Mouse (Mus musculus): ENCODE results near the gene Tmem234. TPM values are rescaled to one million over a fixed set of nuclear protein-coding genes. Genes with fewer than 3 reads are reported as not detected.

Gene Tmem234
- polyA plus RNA-seq, 1 experiment = 94.0 TPM

- no peaks in the 10 kb centered on the region for H3K27me3 ChIP-seq (ENCODE audit: control insufficient read depth, insufficient read depth, low read length, poor library complexity, severe bottlenecking)
- H3K4me1 ChIP-seq (ENCODE audit: control insufficient read depth, insufficient read depth, low read length) = no peaks in the 10 kb centered on the region
- H3K9me3 ChIP-seq (replicated peaks; ENCODE audit: control insufficient read depth, insufficient read depth, low read length, poor library complexity, severe bottlenecking) = no peaks in the 10 kb centered on the region
- H3K4me3 ChIP-seq (ENCODE audit: low read depth, low read length) = peak overlapping the region; percentile 97
- peak overlapping the region; percentile 81 for H3K9ac ChIP-seq (ENCODE audit: low read depth, poor library complexity, severe bottlenecking)
- H3K27ac ChIP-seq (ENCODE audit: insufficient read depth, low read length) = no peak overlapping the region
- peaks cover 37% of the 10 kb centered on the region for H3K36me3 ChIP-seq (ENCODE audit: control insufficient read depth, insufficient read depth, low read length, poor library complexity, severe bottlenecking)
- TF ChIP-seq EP300 (IDR thresholded peaks at IDR 0.05; ENCODE audit: insufficient read depth, low read depth, low read length) (no peak), CTCF (IDR thresholded peaks at IDR 0.05; ENCODE audit: low read depth, low read length) (no peak), POLR2A (IDR thresholded peaks at IDR 0.05; ENCODE audit: insufficient read depth, low read length) (no peak)
Observed at GRCm38 (mm10) chr4:129640101-129640637, 39.7 kb downstream of the Tmem234 start.

GRCm38 (mm10) chr4:129640638-129641467, 40.4 kb downstream of the Tmem234 start, which contains the start of gene Txlna:
Txlna (minus strand) TSS chr4:129641065.
- Histone ChIP-seq H3K36me3 (ENCODE audit: control insufficient read depth, insufficient read depth, low read length, poor library complexity, severe bottlenecking) (peaks cover 37% of the 10 kb centered on the region), H3K9ac (ENCODE audit: low read depth, poor library complexity, severe bottlenecking) (peak within 1 kb of the TSS; percentile 81), H3K4me3 (ENCODE audit: low read depth, low read length) (peak within 1 kb of the TSS; percentile 97), H3K4me1 (ENCODE audit: control insufficient read depth, insufficient read depth, low read length) (no peaks in the 10 kb centered on the region), H3K27me3 (ENCODE audit: control insufficient read depth, insufficient read depth, low read length, poor library complexity, severe bottlenecking) (no peaks in the 10 kb centered on the region), H3K9me3 (replicated peaks; ENCODE audit: control insufficient read depth, insufficient read depth, low read length, poor library complexity, severe bottlenecking) (no peaks in the 10 kb centered on the region), H3K27ac (ENCODE audit: insufficient read depth, low read length) (peak within 1 kb of the TSS; percentile 60)
- TF ChIP-seq POLR2A (IDR thresholded peaks at IDR 0.05; ENCODE audit: insufficient read depth, low read length) (peak; percentile 81), EP300 (IDR thresholded peaks at IDR 0.05; ENCODE audit: insufficient read depth, low read depth, low read length) (0 out of 2 replicates have a peak, but pooled peaks have one; percentile 56), CTCF (IDR thresholded peaks at IDR 0.05; ENCODE audit: low read depth, low read length) (no peak)

- Histone ChIP-seq H3K9me3 (replicated peaks; ENCODE audit: control insufficient read depth, insufficient read depth, low read length, poor library complexity, severe bottlenecking) (no peaks in the 10 kb centered on the region), H3K4me1 (ENCODE audit: control insufficient read depth, insufficient read depth, low read length) (no peaks in the 10 kb centered on the region), H3K27me3 (ENCODE audit: control insufficient read depth, insufficient read depth, low read length, poor library complexity, severe bottlenecking) (no peaks in the 10 kb centered on the region), H3K4me3 (ENCODE audit: low read depth, low read length) (no peak overlapping the region), H3K27ac (ENCODE audit: insufficient read depth, low read length) (no peak overlapping the region), H3K9ac (ENCODE audit: low read depth, poor library complexity, severe bottlenecking) (no peak overlapping the region), H3K36me3 (ENCODE audit: control insufficient read depth, insufficient read depth, low read length, poor library complexity, severe bottlenecking) (peaks cover 33% of the 10 kb centered on the region)
- TF ChIP-seq EP300 (IDR thresholded peaks at IDR 0.05; ENCODE audit: insufficient read depth, low read depth, low read length) = no peak
- no peak for TF ChIP-seq CTCF (IDR thresholded peaks at IDR 0.05; ENCODE audit: low read depth, low read length)
- TF ChIP-seq POLR2A (IDR thresholded peaks at IDR 0.05; ENCODE audit: insufficient read depth, low read length) = no peak
Observed at GRCm38 (mm10) chr4:129641756-129642155, 41.3 kb downstream of the Tmem234 start.

- no peaks in the 10 kb centered on the region for H3K27me3 ChIP-seq (ENCODE audit: control insufficient read depth, insufficient read depth, low read length, poor library complexity, severe bottlenecking)
- no peak for TF ChIP-seq CTCF (IDR thresholded peaks at IDR 0.05; ENCODE audit: low read depth, low read length)
- TF ChIP-seq EP300 (IDR thresholded peaks at IDR 0.05; ENCODE audit: insufficient read depth, low read depth, low read length) = no peak
- no peak for TF ChIP-seq POLR2A (IDR thresholded peaks at IDR 0.05; ENCODE audit: insufficient read depth, low read length)
- H3K4me1 ChIP-seq (ENCODE audit: control insufficient read depth, insufficient read depth, low read length) = no peaks in the 10 kb centered on the region
- H3K36me3 ChIP-seq (ENCODE audit: control insufficient read depth, insufficient read depth, low read length, poor library complexity, severe bottlenecking) = peaks cover 33% of the 10 kb centered on the region
- no peak overlapping the region for H3K27ac ChIP-seq (ENCODE audit: insufficient read depth, low read length)
- H3K9me3 ChIP-seq (replicated peaks; ENCODE audit: control insufficient read depth, insufficient read depth, low read length, poor library complexity, severe bottlenecking) = no peaks in the 10 kb centered on the region
- no peak overlapping the region for H3K4me3 ChIP-seq (ENCODE audit: low read depth, low read length)
- no peak overlapping the region for H3K9ac ChIP-seq (ENCODE audit: low read depth, poor library complexity, severe bottlenecking)
Observed at GRCm38 (mm10) chr4:129645204-129645603, 44.7 kb downstream of the Tmem234 start.

GRCm38 (mm10) chr4:129648656-129649055, 48.2 kb downstream of the Tmem234 start:
- Histone ChIP-seq H3K36me3 (ENCODE audit: control insufficient read depth, insufficient read depth, low read length, poor library complexity, severe bottlenecking) (peaks cover 53% of the 10 kb centered on the region), H3K4me3 (ENCODE audit: low read depth, low read length) (no peak overlapping the region), H3K9ac (ENCODE audit: low read depth, poor library complexity, severe bottlenecking) (no peak overlapping the region)

DNA sequence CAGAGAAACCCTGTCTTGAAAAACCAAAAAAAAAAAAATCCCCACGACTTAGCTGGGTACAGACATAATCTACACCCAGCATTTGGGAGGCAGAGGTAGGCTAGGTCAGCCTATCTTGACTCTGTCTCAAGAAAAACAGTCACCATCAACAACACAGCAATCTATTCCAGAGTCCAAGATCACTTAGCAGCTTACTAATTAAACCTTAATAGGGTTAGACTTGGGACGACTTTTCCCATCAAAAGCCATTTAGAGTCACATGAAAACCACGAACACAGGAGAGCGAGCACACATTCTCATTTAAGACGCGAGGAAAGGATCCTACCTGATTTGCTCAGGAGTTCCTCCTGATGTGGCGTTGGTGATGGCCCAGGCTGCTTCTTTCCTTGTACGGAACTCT, 49.9 kb downstream of the Tmem234 start:
- TF ChIP-seq CTCF (IDR thresholded peaks at IDR 0.05; ENCODE audit: low read depth, low read length) = no peak
- no peak for TF ChIP-seq POLR2A (IDR thresholded peaks at IDR 0.05; ENCODE audit: insufficient read depth, low read length)
- TF ChIP-seq EP300 (IDR thresholded peaks at IDR 0.05; ENCODE audit: insufficient read depth, low read depth, low read length) = no peak
- Histone ChIP-seq H3K9ac (ENCODE audit: low read depth, poor library complexity, severe bottlenecking) (no peak overlapping the region), H3K36me3 (ENCODE audit: control insufficient read depth, insufficient read depth, low read length, poor library complexity, severe bottlenecking) (peaks cover 68% of the 10 kb centered on the region)

More at GRCm38 (mm10) chr4:129648656-129649055, 48.2 kb downstream of the Tmem234 start:
- no peaks in the 10 kb centered on the region for H3K9me3 ChIP-seq (replicated peaks; ENCODE audit: control insufficient read depth, insufficient read depth, low read length, poor library complexity, severe bottlenecking)
- H3K4me1 ChIP-seq (ENCODE audit: control insufficient read depth, insufficient read depth, low read length) = no peaks in the 10 kb centered on the region
- no peaks in the 10 kb centered on the region for H3K27me3 ChIP-seq (ENCODE audit: control insufficient read depth, insufficient read depth, low read length, poor library complexity, severe bottlenecking)
- TF ChIP-seq EP300 (IDR thresholded peaks at IDR 0.05; ENCODE audit: insufficient read depth, low read depth, low read length) = no peak
- no peak for TF ChIP-seq POLR2A (IDR thresholded peaks at IDR 0.05; ENCODE audit: insufficient read depth, low read length)
- no peak for TF ChIP-seq CTCF (IDR thresholded peaks at IDR 0.05; ENCODE audit: low read depth, low read length)
- no peak overlapping the region for H3K27ac ChIP-seq (ENCODE audit: insufficient read depth, low read length)

More for the DNA sequence above, 49.9 kb downstream of the Tmem234 start:
- Histone ChIP-seq H3K4me3 (ENCODE audit: low read depth, low read length) (no peak overlapping the region), H3K9me3 (replicated peaks; ENCODE audit: control insufficient read depth, insufficient read depth, low read length, poor library complexity, severe bottlenecking) (no peaks in the 10 kb centered on the region), H3K27ac (ENCODE audit: insufficient read depth, low read length) (no peak overlapping the region), H3K27me3 (ENCODE audit: control insufficient read depth, insufficient read depth, low read length, poor library complexity, severe bottlenecking) (no peaks in the 10 kb centered on the region), H3K4me1 (ENCODE audit: control insufficient read depth, insufficient read depth, low read length) (no peaks in the 10 kb centered on the region)
